Mouse (Mus musculus): ENCODE measurements around the gene Slc9b1. TPM values are rescaled to one million over a fixed set of nuclear protein-coding genes. Genes with fewer than 3 reads are reported as not detected.

The Slc9b1 gene
- polyA plus RNA-seq, 1 experiment from 2014 or later: not detected

DNA sequence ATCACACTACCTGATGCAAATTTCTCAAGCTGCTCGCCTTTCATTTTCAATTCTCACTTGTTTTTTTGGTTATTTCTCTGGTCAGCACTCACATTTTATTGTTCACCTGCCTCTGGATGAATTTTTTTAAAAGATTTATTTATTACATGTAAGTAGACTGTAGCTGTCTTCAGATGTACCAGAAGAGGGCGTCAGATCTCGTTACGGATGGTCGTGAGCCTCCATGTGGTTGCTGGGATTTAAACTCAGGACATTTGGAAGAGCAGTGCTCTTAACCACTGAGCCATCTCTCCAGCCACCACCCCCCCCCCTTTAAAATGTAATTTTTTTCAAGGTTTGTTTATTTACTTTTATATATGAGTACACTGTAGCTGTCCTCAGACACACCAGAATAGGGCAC, 56.0 kb downstream of the Slc9b1 start:
- no peak overlapping the region for H3K4me3 ChIP-seq (replicated peaks; ENCODE audit: low read length)
- H3K4me1 ChIP-seq (replicated peaks; ENCODE audit: control insufficient read depth, insufficient read depth, low read length): peaks cover 8% of the 10 kb centered on the region
- 81% methylated on average over 5 of the region's 5 CpGs for WGBS
- no peaks in the 10 kb centered on the region for H3K9me3 ChIP-seq (ENCODE audit: control insufficient read depth, low read length)
- no peak overlapping the region for H3K9ac ChIP-seq (replicated peaks; ENCODE audit: low read depth, low read length)
- H3K36me3 ChIP-seq (ENCODE audit: control insufficient read depth, insufficient read depth): peaks cover 4% of the 10 kb centered on the region; the same call in 1 of the 2 replicates
- no peaks in the 10 kb centered on the region for H3K27me3 ChIP-seq (replicated peaks; ENCODE audit: control insufficient read depth, insufficient read depth, low read length)
- no peak overlapping the region for H3K27ac ChIP-seq (ENCODE audit: low read length)
- no peak overlapping the region for H3K4me2 ChIP-seq (ENCODE audit: low read length)
- ATAC-seq: no peak

DNA sequence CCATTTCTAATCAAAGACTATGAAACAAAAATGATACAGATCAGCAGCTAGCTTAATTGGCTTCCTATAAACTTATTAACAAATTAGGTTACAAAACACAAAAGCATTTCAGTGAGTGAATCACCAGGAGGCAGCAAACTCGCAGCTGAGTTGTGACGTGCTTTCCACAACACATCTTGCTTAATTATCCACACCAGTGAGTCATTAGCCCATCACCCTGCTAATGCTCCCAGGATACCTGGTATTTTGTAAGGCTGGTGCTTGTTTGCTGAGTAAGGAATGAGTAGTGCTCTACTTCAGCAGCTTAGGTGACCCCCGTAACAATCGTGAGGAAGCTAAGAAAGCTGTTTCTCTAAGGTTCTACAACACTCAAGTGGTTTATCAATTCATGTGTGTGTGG, 56.8 kb downstream of the Slc9b1 start:
- H3K27ac ChIP-seq (ENCODE audit: low read length): no peak overlapping the region
- no peaks in the 10 kb centered on the region for H3K9me3 ChIP-seq (ENCODE audit: control insufficient read depth, low read length)
- H3K4me3 ChIP-seq (replicated peaks; ENCODE audit: low read length): no peak overlapping the region
- WGBS: 47% methylated on average over 4 of the region's 4 CpGs
- H3K4me1 ChIP-seq (replicated peaks; ENCODE audit: control insufficient read depth, insufficient read depth, low read length): peaks cover 8% of the 10 kb centered on the region
- peaks cover 7% of the 10 kb centered on the region; the same call in 1 of the 2 replicates for H3K36me3 ChIP-seq (ENCODE audit: control insufficient read depth, insufficient read depth)
- H3K27me3 ChIP-seq (replicated peaks; ENCODE audit: control insufficient read depth, insufficient read depth, low read length): no peaks in the 10 kb centered on the region
- no peak overlapping the region for H3K9ac ChIP-seq (replicated peaks; ENCODE audit: low read depth, low read length)
- no peak for ATAC-seq
- H3K4me2 ChIP-seq (ENCODE audit: low read length): no peak overlapping the region

DNA sequence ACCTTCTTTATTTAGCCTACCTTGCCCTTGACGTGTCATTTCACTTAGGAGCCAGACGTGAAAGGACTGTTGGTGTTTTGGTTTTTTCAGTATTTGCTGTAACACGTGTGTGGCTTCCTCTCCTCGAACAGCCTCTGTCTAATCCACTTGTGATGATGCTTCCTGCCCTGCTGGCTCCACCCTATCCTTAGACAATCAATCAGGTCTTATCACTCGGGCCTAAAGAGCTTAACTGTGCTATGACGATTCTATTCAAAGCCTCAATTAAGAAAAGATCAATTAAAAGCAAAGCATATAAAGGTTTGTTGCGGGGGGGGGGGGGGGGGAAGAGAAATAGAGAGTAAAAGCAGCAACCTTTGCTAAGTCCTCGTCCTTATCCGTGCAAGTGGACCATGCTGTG, 59.5 kb downstream of the Slc9b1 start:
- WGBS: 67% methylated on average over 8 of the region's 9 CpGs
- no peak for ATAC-seq
- Histone ChIP-seq H3K4me1 (replicated peaks; ENCODE audit: control insufficient read depth, insufficient read depth, low read length) (peaks cover 7% of the 10 kb centered on the region; the same call in 1 of the 2 replicates), H3K4me2 (ENCODE audit: low read length) (no peak overlapping the region), H3K9ac (replicated peaks; ENCODE audit: low read depth, low read length) (no peak overlapping the region), H3K9me3 (ENCODE audit: control insufficient read depth, low read length) (no peaks in the 10 kb centered on the region), H3K36me3 (ENCODE audit: control insufficient read depth, insufficient read depth) (peaks cover 7% of the 10 kb centered on the region; the same call in 1 of the 2 replicates), H3K27me3 (replicated peaks; ENCODE audit: control insufficient read depth, insufficient read depth, low read length) (no peaks in the 10 kb centered on the region), H3K27ac (ENCODE audit: low read length) (no peak overlapping the region), H3K4me3 (replicated peaks; ENCODE audit: low read length) (no peak overlapping the region)

DNA sequence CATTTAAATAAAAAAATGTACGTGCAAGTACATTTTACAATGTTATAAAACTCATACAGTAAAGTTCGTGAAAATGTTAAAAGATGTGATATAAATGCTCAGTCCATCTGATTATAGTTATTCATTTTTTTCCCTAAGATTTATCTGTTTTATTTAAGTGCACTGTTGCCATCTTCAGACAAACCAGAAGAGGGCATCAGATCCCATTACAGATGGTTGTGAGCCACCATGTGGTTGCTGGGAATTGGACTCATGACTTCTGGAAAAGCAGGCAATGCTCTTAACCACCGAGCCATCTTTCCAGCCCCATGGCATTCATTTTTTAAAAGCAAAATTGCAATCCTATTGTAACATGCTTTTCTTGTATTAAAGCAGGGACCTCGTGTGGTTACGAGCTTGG, 61.4 kb downstream of the Slc9b1 start:
- H3K4me2 ChIP-seq (ENCODE audit: low read length): no peak overlapping the region
- peaks cover 7% of the 10 kb centered on the region; the same call in 1 of the 2 replicates for H3K36me3 ChIP-seq (ENCODE audit: control insufficient read depth, insufficient read depth)
- H3K4me1 ChIP-seq (replicated peaks; ENCODE audit: control insufficient read depth, insufficient read depth, low read length): peaks cover 3% of the 10 kb centered on the region; the same call in 1 of the 2 replicates
- WGBS: 95% methylated on average over 5 of the region's 5 CpGs
- no peaks in the 10 kb centered on the region for H3K27me3 ChIP-seq (replicated peaks; ENCODE audit: control insufficient read depth, insufficient read depth, low read length)
- no peak overlapping the region for H3K9ac ChIP-seq (replicated peaks; ENCODE audit: low read depth, low read length)
- H3K4me3 ChIP-seq (replicated peaks; ENCODE audit: low read length): no peak overlapping the region
- no peaks in the 10 kb centered on the region for H3K9me3 ChIP-seq (ENCODE audit: control insufficient read depth, low read length)
- H3K27ac ChIP-seq (ENCODE audit: low read length): no peak overlapping the region
- ATAC-seq: no peak

DNA sequence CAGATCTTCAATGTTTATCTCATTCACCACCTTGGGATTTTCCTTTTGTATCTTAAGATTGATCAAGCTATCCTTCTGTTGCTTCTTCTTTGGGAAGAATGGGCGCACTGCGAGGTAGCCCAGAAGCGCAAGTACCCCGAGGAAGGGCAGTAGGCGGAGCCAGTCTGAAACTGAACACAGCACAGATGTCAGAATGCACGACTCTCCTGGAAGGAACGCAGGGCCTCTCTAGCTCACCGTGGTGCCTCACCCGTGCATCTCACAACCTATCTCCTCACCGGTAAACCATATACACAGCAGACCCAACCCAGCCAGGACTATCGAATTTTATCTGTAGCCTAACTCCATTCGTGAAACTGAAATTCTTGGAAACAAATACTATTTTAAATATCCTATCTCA, 63.2 kb downstream of the Slc9b1 start:
- H3K9ac ChIP-seq (replicated peaks; ENCODE audit: low read depth, low read length): no peak overlapping the region
- 95% methylated on average over 12 of the region's 12 CpGs for WGBS

DNA sequence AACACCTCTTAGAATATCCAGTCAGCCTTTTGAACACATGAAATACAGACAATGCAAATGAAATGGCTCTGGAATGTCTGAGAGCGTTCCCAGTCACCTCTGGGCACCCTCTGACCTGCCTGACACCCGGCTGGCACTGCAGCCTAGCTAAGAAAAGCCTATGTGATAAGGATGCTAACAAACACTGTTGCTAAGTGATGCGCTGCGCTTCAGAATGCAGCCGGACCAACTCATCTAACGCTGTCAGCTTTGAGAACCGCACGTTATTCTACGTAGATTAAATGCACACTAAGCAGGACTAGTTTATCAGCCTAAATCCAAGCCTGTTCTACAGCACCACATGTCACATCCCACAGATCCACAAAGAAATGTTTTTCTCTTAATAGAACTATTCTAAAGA, 64.0 kb downstream of the Slc9b1 start:
- WGBS: 63% methylated on average over 9 of the region's 9 CpGs
- Histone ChIP-seq H3K27ac (ENCODE audit: low read length) (no peak overlapping the region), H3K27me3 (replicated peaks; ENCODE audit: control insufficient read depth, insufficient read depth, low read length) (no peaks in the 10 kb centered on the region), H3K4me2 (ENCODE audit: low read length) (no peak overlapping the region), H3K9me3 (ENCODE audit: control insufficient read depth, low read length) (no peaks in the 10 kb centered on the region), H3K9ac (replicated peaks; ENCODE audit: low read depth, low read length) (no peak overlapping the region), H3K4me3 (replicated peaks; ENCODE audit: low read length) (no peak overlapping the region), H3K36me3 (ENCODE audit: control insufficient read depth, insufficient read depth) (peaks cover 3% of the 10 kb centered on the region; the same call in 1 of the 2 replicates), H3K4me1 (replicated peaks; ENCODE audit: control insufficient read depth, insufficient read depth, low read length) (peaks cover 3% of the 10 kb centered on the region; the same call in 1 of the 2 replicates)
- ATAC-seq: no peak

More for the DNA sequence above, 63.2 kb downstream of the Slc9b1 start:
- Histone ChIP-seq H3K4me3 (replicated peaks; ENCODE audit: low read length) (no peak overlapping the region), H3K27me3 (replicated peaks; ENCODE audit: control insufficient read depth, insufficient read depth, low read length) (no peaks in the 10 kb centered on the region), H3K27ac (ENCODE audit: low read length) (no peak overlapping the region), H3K4me1 (replicated peaks; ENCODE audit: control insufficient read depth, insufficient read depth, low read length) (peaks cover 3% of the 10 kb centered on the region; the same call in 1 of the 2 replicates), H3K36me3 (ENCODE audit: control insufficient read depth, insufficient read depth) (peaks cover 7% of the 10 kb centered on the region; the same call in 1 of the 2 replicates), H3K9me3 (ENCODE audit: control insufficient read depth, low read length) (no peaks in the 10 kb centered on the region), H3K4me2 (ENCODE audit: low read length) (no peak overlapping the region)
- ATAC-seq: no peak

DNA sequence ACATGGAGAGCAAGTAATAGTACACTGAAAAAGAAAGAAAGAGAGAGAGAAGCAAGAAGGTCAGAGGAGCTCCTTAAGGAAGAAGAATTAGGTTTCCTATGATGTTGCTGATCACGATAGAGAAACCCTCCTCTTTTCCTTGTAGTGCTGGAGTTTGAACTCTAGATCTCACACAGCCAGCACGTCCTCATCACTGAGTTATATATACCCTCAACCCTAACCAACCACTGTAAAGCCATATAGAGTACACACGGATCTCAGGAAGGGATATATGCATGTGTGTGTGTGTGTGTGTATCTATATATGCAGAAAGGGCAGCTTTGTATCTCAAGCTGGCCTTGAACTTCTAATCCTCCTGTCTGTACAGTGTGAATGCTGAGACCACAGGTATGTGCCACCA, 69.4 kb downstream of the Slc9b1 start:
- Histone ChIP-seq H3K4me1 (replicated peaks; ENCODE audit: control insufficient read depth, insufficient read depth, low read length) (peaks cover 4% of the 10 kb centered on the region; the same call in 1 of the 2 replicates), H3K4me3 (replicated peaks; ENCODE audit: low read length) (no peak overlapping the region), H3K36me3 (ENCODE audit: control insufficient read depth, insufficient read depth) (no peaks in the 10 kb centered on the region), H3K4me2 (ENCODE audit: low read length) (no peak overlapping the region), H3K27ac (ENCODE audit: low read length) (no peak overlapping the region), H3K9me3 (ENCODE audit: control insufficient read depth, low read length) (no peaks in the 10 kb centered on the region), H3K27me3 (replicated peaks; ENCODE audit: control insufficient read depth, insufficient read depth, low read length) (no peaks in the 10 kb centered on the region), H3K9ac (replicated peaks; ENCODE audit: low read depth, low read length) (no peak overlapping the region)
- 96% methylated on average over 3 of the region's 3 CpGs for WGBS
- no peak for ATAC-seq

DNA sequence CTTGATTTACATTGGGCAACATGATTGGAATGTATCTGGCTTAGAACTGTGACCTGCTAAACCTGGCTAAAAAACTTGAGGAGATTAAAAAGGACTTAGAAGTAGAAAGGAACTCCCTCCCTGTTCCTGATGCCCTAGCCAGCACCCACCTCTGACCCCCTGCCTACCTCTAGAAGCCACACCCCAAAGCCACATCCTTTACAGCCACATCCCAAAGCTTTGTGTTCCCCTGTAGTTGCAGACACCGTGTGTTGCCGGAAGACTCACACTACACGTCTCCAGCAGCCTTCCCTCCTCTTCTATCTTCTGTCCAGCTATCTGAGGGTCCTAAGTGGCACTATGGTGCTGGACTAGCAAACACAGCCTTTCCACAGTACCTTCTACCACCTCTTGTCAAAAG, 70.0 kb downstream of the Slc9b1 start:
- H3K4me2 ChIP-seq (ENCODE audit: low read length): no peak overlapping the region
- no peak overlapping the region for H3K9ac ChIP-seq (replicated peaks; ENCODE audit: low read depth, low read length)
- no peak for ATAC-seq
- WGBS: 83% methylated on average over 3 of the region's 3 CpGs
- no peaks in the 10 kb centered on the region for H3K9me3 ChIP-seq (ENCODE audit: control insufficient read depth, low read length)
- no peaks in the 10 kb centered on the region for H3K36me3 ChIP-seq (ENCODE audit: control insufficient read depth, insufficient read depth)
- H3K27me3 ChIP-seq (replicated peaks; ENCODE audit: control insufficient read depth, insufficient read depth, low read length): no peaks in the 10 kb centered on the region
- no peak overlapping the region for H3K4me3 ChIP-seq (replicated peaks; ENCODE audit: low read length)
- H3K27ac ChIP-seq (ENCODE audit: low read length): no peak overlapping the region
- peaks cover 7% of the 10 kb centered on the region; the same call in 1 of the 2 replicates for H3K4me1 ChIP-seq (replicated peaks; ENCODE audit: control insufficient read depth, insufficient read depth, low read length)

DNA sequence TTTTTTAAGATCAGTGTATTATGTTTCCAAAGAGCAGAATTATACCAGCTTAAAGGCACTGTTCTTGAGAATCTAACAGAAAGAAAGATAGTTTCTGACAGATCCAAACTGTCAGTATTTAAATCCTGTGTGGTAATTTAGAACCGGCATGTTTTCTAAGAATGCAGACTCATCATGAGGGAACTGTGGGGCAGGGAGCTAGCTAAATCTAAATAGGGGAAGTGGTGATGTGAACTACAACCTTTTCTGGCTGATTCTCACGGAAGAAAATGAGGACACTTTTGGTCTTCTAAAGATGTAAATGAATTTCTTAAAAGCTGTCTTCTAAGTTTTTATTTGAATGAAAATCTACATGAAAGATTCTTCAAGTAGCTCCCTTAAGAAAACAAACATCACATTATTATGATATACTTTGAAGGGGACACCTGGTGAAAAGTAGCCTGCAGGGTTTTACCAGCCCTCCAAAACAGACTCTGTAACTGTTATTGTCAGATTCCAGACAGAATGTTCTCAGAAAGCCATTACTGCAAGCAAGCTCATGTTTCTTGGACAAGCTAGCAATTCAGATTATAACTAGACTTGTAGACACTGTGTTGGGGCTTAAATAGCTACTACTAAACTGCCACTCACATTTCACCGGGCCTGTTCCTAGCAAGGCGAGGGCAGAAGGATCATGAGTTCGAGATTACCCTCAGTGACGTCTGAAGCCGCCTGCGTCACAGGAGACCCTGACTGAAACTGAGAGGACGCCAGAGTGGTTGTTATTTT, 72.9 kb downstream of the Slc9b1 start:
- ATAC-seq: no peak
- Histone ChIP-seq H3K27ac (ENCODE audit: low read length) (no peak overlapping the region), H3K4me2 (ENCODE audit: low read length) (no peak overlapping the region), H3K27me3 (replicated peaks; ENCODE audit: control insufficient read depth, insufficient read depth, low read length) (no peaks in the 10 kb centered on the region), H3K4me3 (replicated peaks; ENCODE audit: low read length) (no peak overlapping the region), H3K36me3 (ENCODE audit: control insufficient read depth, insufficient read depth) (no peaks in the 10 kb centered on the region), H3K9ac (replicated peaks; ENCODE audit: low read depth, low read length) (no peak overlapping the region), H3K4me1 (replicated peaks; ENCODE audit: control insufficient read depth, insufficient read depth, low read length) (peaks cover 13% of the 10 kb centered on the region), H3K9me3 (ENCODE audit: control insufficient read depth, low read length) (no peaks in the 10 kb centered on the region)
- 86% methylated on average over 9 of the region's 9 CpGs for WGBS
